Mouse (Mus musculus): ENCODE data around the gene Nfkb1.

Nfkb1 gene

GRCm38 (mm10) chr3:135688970-135689772, 2.2 kb downstream of the Nfkb1 start:
- peak; percentile 26 for DNase-seq (ENCODE audit: low read depth, low spot score)
- no peaks in the 10 kb centered on the region for H3K36me3 ChIP-seq (ENCODE audit: control insufficient read depth, insufficient read depth, low read length, poor library complexity, severe bottlenecking)
- H3K27me3 ChIP-seq (ENCODE audit: control insufficient read depth, insufficient read depth, low read length, poor library complexity, severe bottlenecking) = no peaks in the 10 kb centered on the region

GRCm38 (mm10) chr3:135687965-135688364, 3.4 kb downstream of the Nfkb1 start:
- no peak for DNase-seq (ENCODE audit: low read depth, low spot score)
- H3K36me3 ChIP-seq (ENCODE audit: control insufficient read depth, insufficient read depth, low read length, poor library complexity, severe bottlenecking) = no peaks in the 10 kb centered on the region
- H3K27me3 ChIP-seq (ENCODE audit: control insufficient read depth, insufficient read depth, low read length, poor library complexity, severe bottlenecking) = no peaks in the 10 kb centered on the region

GRCm38 (mm10) chr3:135686419-135686818, 4.9 kb downstream of the Nfkb1 start:
- peak; percentile 64 for DNase-seq (ENCODE audit: low read depth, low spot score)
- no peaks in the 10 kb centered on the region for H3K27me3 ChIP-seq (ENCODE audit: control insufficient read depth, insufficient read depth, low read length, poor library complexity, severe bottlenecking)
- no peaks in the 10 kb centered on the region for H3K36me3 ChIP-seq (ENCODE audit: control insufficient read depth, insufficient read depth, low read length, poor library complexity, severe bottlenecking)

GRCm38 (mm10) chr3:135683275-135683674, 8.1 kb downstream of the Nfkb1 start:
- Histone ChIP-seq H3K27me3 (ENCODE audit: control insufficient read depth, insufficient read depth, low read length, poor library complexity, severe bottlenecking) (no peaks in the 10 kb centered on the region), H3K36me3 (ENCODE audit: control insufficient read depth, insufficient read depth, low read length, poor library complexity, severe bottlenecking) (no peaks in the 10 kb centered on the region)
- DNase-seq (ENCODE audit: low read depth, low spot score) = no peak

GRCm38 (mm10) chr3:135682240-135682639, 9.1 kb downstream of the Nfkb1 start:
- Histone ChIP-seq H3K36me3 (ENCODE audit: control insufficient read depth, insufficient read depth, low read length, poor library complexity, severe bottlenecking) (no peaks in the 10 kb centered on the region), H3K27me3 (ENCODE audit: control insufficient read depth, insufficient read depth, low read length, poor library complexity, severe bottlenecking) (no peaks in the 10 kb centered on the region)
- no peak for DNase-seq (ENCODE audit: low read depth, low spot score)

- no peak for DNase-seq (ENCODE audit: low read depth, low spot score)
- H3K27me3 ChIP-seq (ENCODE audit: control insufficient read depth, insufficient read depth, low read length, poor library complexity, severe bottlenecking) = no peaks in the 10 kb centered on the region
- H3K36me3 ChIP-seq (ENCODE audit: control insufficient read depth, insufficient read depth, low read length, poor library complexity, severe bottlenecking) = no peaks in the 10 kb centered on the region
Measured at GRCm38 (mm10) chr3:135681272-135681783, 10.0 kb downstream of the Nfkb1 start.

- DNase-seq (ENCODE audit: low read depth, low spot score) = no peak
- no peaks in the 10 kb centered on the region for H3K27me3 ChIP-seq (ENCODE audit: control insufficient read depth, insufficient read depth, low read length, poor library complexity, severe bottlenecking)
Measured at GRCm38 (mm10) chr3:135680213-135680843, 11.0 kb downstream of the Nfkb1 start.

GRCm38 (mm10) chr3:135677064-135677463, 14.3 kb downstream of the Nfkb1 start:
- no peak for DNase-seq (ENCODE audit: low read depth, low spot score)
- no peaks in the 10 kb centered on the region for H3K27me3 ChIP-seq (ENCODE audit: control insufficient read depth, insufficient read depth, low read length, poor library complexity, severe bottlenecking)
- H3K36me3 ChIP-seq (ENCODE audit: control insufficient read depth, insufficient read depth, low read length, poor library complexity, severe bottlenecking) = no peaks in the 10 kb centered on the region

More at GRCm38 (mm10) chr3:135680213-135680843, 11.0 kb downstream of the Nfkb1 start:
- no peaks in the 10 kb centered on the region for H3K36me3 ChIP-seq (ENCODE audit: control insufficient read depth, insufficient read depth, low read length, poor library complexity, severe bottlenecking)

GRCm38 (mm10) chr3:135676364-135676763, 15.0 kb downstream of the Nfkb1 start:
- no peaks in the 10 kb centered on the region for H3K27me3 ChIP-seq (ENCODE audit: control insufficient read depth, insufficient read depth, low read length, poor library complexity, severe bottlenecking)
- no peak for DNase-seq (ENCODE audit: low read depth, low spot score)
- H3K36me3 ChIP-seq (ENCODE audit: control insufficient read depth, insufficient read depth, low read length, poor library complexity, severe bottlenecking) = no peaks in the 10 kb centered on the region

- Histone ChIP-seq H3K27me3 (ENCODE audit: control insufficient read depth, insufficient read depth, low read length, poor library complexity, severe bottlenecking) (no peaks in the 10 kb centered on the region), H3K36me3 (ENCODE audit: control insufficient read depth, insufficient read depth, low read length, poor library complexity, severe bottlenecking) (no peaks in the 10 kb centered on the region)
- DNase-seq (ENCODE audit: low read depth, low spot score) = no peak
Measured at GRCm38 (mm10) chr3:135675480-135675879, 15.9 kb downstream of the Nfkb1 start.

GRCm38 (mm10) chr3:135674716-135675392, 16.5 kb downstream of the Nfkb1 start:
- no peaks in the 10 kb centered on the region for H3K27me3 ChIP-seq (ENCODE audit: control insufficient read depth, insufficient read depth, low read length, poor library complexity, severe bottlenecking)
- H3K36me3 ChIP-seq (ENCODE audit: control insufficient read depth, insufficient read depth, low read length, poor library complexity, severe bottlenecking) = no peaks in the 10 kb centered on the region
- DNase-seq (ENCODE audit: low read depth, low spot score) = no peak

- Histone ChIP-seq H3K27me3 (ENCODE audit: control insufficient read depth, insufficient read depth, low read length, poor library complexity, severe bottlenecking) (no peaks in the 10 kb centered on the region), H3K36me3 (ENCODE audit: control insufficient read depth, insufficient read depth, low read length, poor library complexity, severe bottlenecking) (0 out of 2 replicates have a peak, but pooled peaks cover 2% of the 10 kb centered on the region)
- DNase-seq (ENCODE audit: low read depth, low spot score) = no peak
Measured at GRCm38 (mm10) chr3:135673695-135674094, 17.7 kb downstream of the Nfkb1 start.

GRCm38 (mm10) chr3:135673041-135673440, 18.3 kb downstream of the Nfkb1 start:
- Histone ChIP-seq H3K27me3 (ENCODE audit: control insufficient read depth, insufficient read depth, low read length, poor library complexity, severe bottlenecking) (no peaks in the 10 kb centered on the region), H3K36me3 (ENCODE audit: control insufficient read depth, insufficient read depth, low read length, poor library complexity, severe bottlenecking) (0 out of 2 replicates have a peak, but pooled peaks cover 2% of the 10 kb centered on the region)
- DNase-seq (ENCODE audit: low read depth, low spot score) = no peak

- no peak for DNase-seq (ENCODE audit: low read depth, low spot score)
- H3K36me3 ChIP-seq (ENCODE audit: control insufficient read depth, insufficient read depth, low read length, poor library complexity, severe bottlenecking) = 0 out of 2 replicates have a peak, but pooled peaks cover 2% of the 10 kb centered on the region
- no peaks in the 10 kb centered on the region for H3K27me3 ChIP-seq (ENCODE audit: control insufficient read depth, insufficient read depth, low read length, poor library complexity, severe bottlenecking)
Measured at GRCm38 (mm10) chr3:135672135-135672534, 19.2 kb downstream of the Nfkb1 start.

- DNase-seq (ENCODE audit: low read depth, low spot score) = no peak
- H3K27me3 ChIP-seq (ENCODE audit: control insufficient read depth, insufficient read depth, low read length, poor library complexity, severe bottlenecking) = no peaks in the 10 kb centered on the region
- H3K36me3 ChIP-seq (ENCODE audit: control insufficient read depth, insufficient read depth, low read length, poor library complexity, severe bottlenecking) = peaks cover 3% of the 10 kb centered on the region; the same call in 1 of the 2 replicates
Measured at GRCm38 (mm10) chr3:135670869-135671268, 20.5 kb downstream of the Nfkb1 start.
